Mouse (Mus musculus) cerebellum, postnatal 4 days (tissue): ENCODE data around the gene Gm26992.

ENCODE experiments used
- DNase-seq, 2 experiments: peaks; one replicate each; pipeline ENCODE4 v3.0.0; 2022; ENCODE audit warnings: low spot score in 2 of 2, mixed read lengths in 1 of 2

Gene Gm26992

DNA sequence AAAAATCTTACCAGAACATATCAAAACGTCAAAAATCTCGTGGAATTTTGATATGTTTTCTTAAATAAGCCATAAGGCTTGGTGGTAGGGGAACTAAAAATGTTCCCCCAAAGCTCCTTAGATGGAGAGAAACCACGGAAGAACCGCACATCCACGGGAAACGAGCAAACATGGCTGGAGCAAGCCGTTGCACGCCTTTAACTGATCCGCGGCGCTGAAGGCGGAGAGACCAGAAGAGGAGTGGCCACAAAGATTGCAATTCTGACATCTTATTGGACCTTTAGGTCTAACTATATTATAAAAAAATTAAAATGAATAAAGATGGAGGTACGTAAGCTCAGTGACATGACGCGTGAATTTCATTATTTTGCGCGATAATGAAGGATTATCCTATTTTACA is 61.2 kb downstream of the Gm26992 start:
- peak in 1 of 2 experiments; percentile 51 for DNase-seq

DNA sequence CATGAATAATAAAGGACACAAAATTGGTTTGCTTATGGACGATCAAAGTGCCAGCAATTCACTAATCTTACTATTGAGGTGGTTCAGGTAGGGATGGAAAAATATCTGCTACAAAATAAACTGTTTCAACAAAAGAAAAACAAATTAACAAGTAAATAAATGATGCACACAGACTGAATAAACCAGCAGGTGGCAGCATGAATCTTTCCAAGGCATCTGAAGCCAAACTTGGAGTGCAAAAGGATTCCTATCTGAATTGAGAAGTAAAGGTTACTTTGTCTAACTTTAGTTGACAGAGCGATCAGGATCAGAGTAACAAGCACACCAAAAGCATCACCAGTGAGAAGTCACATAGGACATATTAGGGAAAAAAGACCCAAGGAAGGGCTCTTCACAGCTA is 62.2 kb downstream of the Gm26992 start:
- peak in 1 of 2 experiments; percentile 55 for DNase-seq

GRCm38 (mm10) chrX:103490853-103491252 is 69.0 kb downstream of the Gm26992 start:
- DNase-seq = no peak

GRCm38 (mm10) chrX:103492398-103493256 is 70.8 kb downstream of the Gm26992 start:
- DNase-seq = peak in 1 of 2 experiments; percentile 9

- peak; percentile 20 to 79 for DNase-seq
Observed at GRCm38 (mm10) chrX:103493351-103494173, 71.8 kb downstream of the Gm26992 start.

DNA sequence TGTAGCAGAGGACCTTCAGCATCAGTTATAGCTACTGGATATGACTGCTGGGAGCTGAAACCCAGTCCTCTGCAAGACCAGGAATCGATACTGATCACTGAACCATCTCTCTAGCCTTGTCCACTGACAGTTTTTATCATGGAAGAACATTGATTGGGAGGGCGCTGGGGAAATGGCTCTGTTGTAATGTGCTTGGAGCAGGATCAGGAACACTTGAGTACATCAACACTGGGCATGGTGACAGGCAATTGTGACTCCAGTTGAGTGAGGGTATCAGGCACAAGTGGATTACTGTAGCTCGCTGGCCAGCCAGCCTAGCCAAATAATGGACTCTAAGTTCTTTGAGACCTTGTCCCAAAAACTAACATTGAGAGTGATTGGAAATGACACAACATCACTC is 77.6 kb downstream of the Gm26992 start:
- no peak for DNase-seq

- DNase-seq = no peak
Observed at GRCm38 (mm10) chrX:103500137-103500536, 78.3 kb downstream of the Gm26992 start.

GRCm38 (mm10) chrX:103508218-103508617 is 86.4 kb downstream of the Gm26992 start:
- no peak for DNase-seq

DNA sequence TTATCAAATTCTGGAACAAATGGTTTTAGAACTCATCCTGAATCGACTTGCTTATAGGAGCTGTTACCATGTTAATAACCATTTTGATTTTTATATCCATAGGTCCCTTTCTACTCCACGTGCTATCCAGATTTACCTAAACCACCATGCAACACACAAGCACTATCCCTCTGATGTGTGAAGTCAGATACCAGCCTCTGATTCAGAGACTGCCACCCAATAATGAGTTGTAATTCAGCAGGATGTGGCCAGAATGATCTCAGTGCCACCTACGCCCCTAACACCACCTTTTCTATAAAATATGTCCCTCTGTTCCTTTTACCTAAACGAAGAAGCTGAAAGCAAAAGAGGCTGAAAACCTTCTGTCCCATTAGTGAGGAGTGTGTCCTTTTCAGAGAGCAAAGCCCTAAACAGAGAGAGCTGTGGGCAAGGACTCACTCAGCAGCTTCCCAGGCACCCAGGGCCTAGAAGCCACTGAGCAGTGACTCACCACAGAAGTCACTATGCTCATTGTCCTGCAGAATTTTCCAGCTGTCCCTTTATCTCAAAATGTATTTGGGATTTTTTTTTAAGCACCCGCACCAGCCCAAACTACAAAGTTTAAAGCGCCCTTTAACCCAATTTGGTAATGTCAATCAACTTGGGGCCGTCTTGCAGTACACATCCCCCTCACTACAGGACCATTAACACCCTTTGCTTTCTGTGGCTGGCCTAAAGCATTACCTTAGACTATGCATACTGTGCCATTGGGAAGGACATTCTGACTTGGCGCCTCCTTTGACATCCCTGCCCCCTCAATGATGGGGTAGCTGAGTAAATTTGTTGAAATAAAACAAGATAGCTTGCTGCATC is 87.6 kb downstream of the Gm26992 start:
- no peak for DNase-seq

- no peak for DNase-seq
Observed at GRCm38 (mm10) chrX:103514782-103515181, 93.0 kb downstream of the Gm26992 start.

GRCm38 (mm10) chrX:103515346-103515745 is 93.5 kb downstream of the Gm26992 start:
- DNase-seq = no peak

DNA sequence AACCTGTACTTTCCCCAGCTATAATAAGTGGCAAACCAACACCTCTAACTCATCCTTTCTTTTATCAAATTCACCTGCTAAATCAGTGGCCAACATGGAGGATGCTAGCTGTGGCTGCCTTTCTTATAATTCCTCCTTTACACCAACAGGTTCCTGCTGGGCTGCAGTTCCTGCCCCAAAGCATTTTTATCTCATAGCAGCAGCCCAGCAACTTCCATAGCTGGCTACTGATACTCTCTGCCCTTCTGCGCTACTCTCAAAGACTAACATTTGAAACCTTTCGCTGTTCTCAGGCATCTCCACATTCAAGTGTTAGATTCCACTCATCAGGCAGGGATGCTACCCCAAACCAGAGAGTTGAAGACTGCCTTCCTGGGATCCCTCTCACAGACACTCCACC is 97.0 kb downstream of the Gm26992 start:
- DNase-seq = no peak

DNA sequence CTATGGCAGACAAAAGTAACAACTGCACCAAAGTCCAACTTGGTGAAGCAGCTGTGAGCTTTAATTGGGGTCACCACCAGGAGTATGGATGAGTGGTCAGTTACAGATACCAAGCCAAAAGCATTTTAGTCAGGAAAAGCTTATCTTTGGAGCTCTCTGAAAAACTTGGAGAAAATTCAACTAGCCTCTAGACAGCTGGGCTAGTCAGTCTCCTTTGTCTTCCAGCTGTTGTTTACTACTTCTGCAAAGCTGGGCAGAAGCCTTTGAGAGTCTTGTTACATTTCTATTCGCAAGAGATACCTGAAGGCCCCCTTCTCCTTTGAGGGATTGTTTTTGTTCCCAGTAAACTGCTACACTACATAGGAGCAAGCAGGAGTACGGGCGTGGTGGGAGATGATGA is 97.7 kb downstream of the Gm26992 start:
- no peak for DNase-seq

GRCm38 (mm10) chrX:103521221-103521716 is 99.5 kb downstream of the Gm26992 start:
- DNase-seq = no peak

GRCm38 (mm10) chrX:103529185-103529584 is 107.4 kb downstream of the Gm26992 start:
- DNase-seq = peak; percentile 51 to 78
